Mouse (Mus musculus): ENCODE data around the gene Stk24.

- no peak for TF ChIP-seq CTCF (IDR thresholded peaks at IDR 0.05; ENCODE audit: low read depth)
- no peak for TF ChIP-seq EP300 (optimal IDR thresholded peaks at IDR 0.05)
Measured at GRCm38 (mm10) chr14:121326432-121326831, 53.4 kb downstream of the Stk24 start.

Measured in stomach, postnatal 0 days (tissue).